Mouse (Mus musculus): ENCODE measurements around the gene Srpk2. TPM values are rescaled to one million over a fixed set of nuclear protein-coding genes. Genes with fewer than 3 reads are reported as not detected.
A peak's percentile ranks its signal among the peaks of the same experiment; 100 is the strongest.

The Srpk2 gene
- total RNA-seq, 1 experiment from 2014 or later, result 48.5 TPM

DNA sequence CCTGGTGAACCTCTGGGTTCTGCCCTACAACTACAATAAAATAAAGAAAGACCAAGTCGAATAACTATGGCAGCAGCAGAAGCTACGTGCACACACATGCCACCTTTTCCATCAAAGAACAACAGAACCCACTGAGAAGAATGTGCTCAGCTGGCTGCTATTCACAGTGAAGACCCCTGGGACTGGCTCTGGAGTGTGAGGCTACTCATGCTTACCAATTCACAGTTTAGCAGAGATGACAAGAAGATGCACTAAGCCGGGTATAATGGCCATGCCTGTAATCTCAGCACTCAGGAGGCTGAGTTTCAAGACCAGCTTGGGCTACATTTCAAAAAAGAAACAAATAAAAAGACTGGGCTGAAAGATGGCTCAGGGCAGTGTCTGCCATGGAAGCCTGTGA, 167.5 kb downstream of the Srpk2 start:
- no peak for ATAC-seq (replicated peaks; ENCODE audit: low read depth, poor library complexity, severe bottlenecking)

DNA sequence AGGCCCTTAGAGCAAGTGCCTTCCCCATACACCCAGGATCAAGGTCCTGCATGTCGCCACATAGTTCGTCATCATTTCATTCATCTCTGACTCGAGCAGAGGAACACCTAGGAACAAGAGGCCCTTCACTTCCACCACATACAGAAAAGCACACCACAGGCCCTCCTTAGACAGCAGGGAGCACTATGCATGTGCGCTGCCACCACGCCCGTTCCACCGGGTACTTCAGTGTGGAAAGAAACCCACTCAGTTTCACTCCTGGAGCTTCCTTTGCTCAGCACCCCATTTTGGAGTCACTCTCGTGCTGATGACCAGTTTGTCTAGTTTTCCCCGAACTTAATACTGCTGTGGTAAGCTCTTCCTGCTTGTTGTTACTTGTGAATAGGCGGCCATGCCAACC, 169.4 kb downstream of the Srpk2 start:
- ATAC-seq (replicated peaks; ENCODE audit: low read depth, poor library complexity, severe bottlenecking), result no peak

DNA sequence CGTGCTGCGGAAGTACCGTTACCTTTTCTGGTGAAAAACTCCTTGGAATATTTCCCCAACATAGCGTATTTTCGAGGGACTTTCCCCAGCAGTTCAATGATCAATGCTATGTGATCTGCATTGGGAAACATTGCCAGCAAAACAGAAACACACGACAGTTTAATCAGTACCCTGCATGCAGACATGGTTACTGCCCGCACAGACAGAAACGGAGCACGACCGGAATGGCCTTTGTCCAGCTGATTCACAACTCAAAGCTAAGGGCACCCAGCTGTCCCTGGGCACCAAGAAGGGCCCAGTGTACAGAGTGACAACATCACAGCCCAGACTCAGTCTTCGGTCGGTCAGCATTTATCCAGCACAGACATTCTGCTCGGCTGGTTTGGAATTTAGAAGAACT, 170.9 kb downstream of the Srpk2 start:
- ATAC-seq (replicated peaks; ENCODE audit: low read depth, poor library complexity, severe bottlenecking), result no peak

DNA sequence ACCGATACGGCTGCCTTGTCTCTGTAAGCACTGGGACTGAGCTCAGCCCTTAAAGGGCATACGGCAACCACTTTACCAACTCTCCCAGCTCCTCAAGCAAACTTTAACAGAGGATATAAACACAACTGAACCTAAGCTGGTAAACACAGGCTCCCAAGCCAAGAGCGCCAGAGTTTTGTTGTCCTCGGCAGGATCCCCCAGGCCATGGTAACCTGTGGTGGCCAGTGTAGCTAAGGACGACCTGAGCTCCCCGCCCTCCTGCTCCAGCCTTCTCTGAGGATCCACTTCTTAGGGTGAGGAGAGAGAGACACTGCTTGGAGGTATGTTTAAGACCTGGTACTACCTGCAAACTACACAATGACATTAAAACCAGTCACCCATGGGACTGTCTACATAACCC, 171.9 kb downstream of the Srpk2 start:
- no peak for ATAC-seq (replicated peaks; ENCODE audit: low read depth, poor library complexity, severe bottlenecking)

DNA sequence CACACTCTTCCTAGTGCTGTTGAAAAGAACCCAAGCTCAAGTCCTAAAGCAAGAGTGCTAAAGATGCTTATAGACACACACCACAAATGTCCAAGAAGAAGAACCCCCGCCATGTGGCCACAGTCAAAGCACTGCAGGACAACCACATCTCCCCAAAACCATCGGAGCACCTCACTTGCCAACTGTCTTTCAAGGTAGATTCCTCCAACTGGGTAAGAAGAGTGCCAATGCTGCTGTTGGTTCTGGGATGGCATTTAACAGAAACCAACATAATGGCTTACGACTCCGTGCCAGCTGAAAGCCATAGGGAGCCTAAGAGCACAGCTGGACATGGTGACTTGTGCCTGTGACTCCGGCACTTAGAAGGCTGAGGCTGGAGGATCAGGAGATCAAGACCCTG, 173.0 kb downstream of the Srpk2 start:
- ATAC-seq (replicated peaks; ENCODE audit: low read depth, poor library complexity, severe bottlenecking), result no peak

DNA sequence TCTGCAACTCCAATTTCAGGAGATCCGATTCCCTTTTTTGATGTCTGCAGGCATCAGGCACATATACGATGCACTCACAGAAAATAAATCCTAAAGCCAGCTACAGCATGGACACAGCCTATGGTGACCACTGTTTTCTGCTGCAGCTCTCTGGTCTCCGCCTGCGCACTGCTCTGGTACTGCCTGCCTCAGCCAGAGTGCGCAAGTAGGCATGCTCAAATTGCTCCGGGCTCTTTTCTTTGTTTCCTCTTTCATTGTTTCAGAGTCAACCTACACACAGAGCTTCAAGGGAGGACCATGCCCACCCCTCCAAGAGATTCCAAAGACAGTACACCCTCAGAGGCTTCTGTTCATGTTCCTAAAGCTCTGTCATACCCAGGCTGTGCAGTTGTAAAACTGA, 175.8 kb downstream of the Srpk2 start:
- ATAC-seq (replicated peaks; ENCODE audit: low read depth, poor library complexity, severe bottlenecking), result no peak

DNA sequence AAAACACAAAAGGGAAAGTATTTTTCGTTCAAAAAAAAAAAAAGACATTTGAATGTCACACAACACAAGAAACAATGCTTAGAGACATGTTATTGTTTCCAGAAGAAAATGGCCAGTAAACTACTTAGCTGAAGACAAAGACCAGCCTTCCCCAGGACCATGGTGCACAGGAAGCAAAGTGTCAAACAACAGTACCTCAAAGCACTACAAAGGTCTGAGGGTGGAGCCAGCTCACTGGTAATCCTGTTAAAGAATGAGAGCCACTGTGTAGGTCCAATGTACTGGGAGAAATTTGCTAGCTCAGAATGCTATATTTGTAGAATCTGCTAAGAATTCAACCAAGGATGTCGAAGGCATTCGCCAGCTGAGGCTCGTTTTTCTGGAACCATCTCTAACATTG, 177.2 kb downstream of the Srpk2 start:
- no peak for ATAC-seq (replicated peaks; ENCODE audit: low read depth, poor library complexity, severe bottlenecking)

DNA sequence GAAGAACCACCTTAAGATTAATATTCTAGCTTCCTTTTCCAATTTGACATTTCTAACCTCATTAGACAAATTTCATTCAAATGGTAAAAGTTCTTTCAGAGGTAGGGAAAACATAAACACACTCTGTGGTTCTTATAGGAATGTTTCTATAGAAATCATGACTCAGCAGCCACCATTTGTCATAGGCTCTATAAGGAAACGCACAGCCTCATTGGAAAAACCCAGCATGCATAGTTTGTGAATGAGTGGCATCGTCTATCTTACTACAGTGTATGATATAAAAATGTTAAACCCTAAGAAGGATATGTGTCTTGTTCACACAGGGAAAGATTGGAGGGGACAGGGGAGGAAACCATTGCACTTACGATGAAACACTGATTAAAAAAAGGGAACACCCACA, 178.8 kb downstream of the Srpk2 start:
- ATAC-seq (replicated peaks; ENCODE audit: low read depth, poor library complexity, severe bottlenecking), result no peak

DNA sequence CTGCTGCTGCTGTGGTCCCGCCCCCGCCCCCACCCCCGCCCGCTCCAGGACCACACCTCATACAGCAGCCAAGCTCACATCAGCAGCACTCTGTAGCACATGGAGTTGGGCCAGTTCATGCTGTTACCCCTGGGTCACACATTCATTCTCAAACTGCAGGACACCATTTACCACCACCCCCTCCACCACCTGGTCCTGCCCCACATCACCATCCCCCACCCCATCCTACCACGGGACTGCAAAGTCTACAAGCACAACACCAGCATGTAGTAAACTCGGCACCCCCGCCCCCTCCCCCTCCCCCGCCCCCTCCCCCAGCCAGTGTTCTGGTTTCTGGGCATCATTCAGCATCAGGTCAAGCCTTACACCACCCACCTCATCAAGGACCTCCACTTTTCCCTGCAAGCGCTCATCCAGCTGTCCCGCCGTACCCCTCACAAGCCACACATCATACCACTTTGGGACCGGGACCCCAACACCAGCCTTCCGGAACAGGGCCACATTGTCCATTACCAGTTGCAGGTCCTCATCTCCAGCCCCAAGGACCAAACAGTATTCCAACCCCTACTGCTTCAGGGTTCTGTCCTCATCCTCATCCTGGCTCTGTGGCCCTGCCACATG, 182.0 kb downstream of the Srpk2 start:
- ATAC-seq (replicated peaks; ENCODE audit: low read depth, poor library complexity, severe bottlenecking), result no peak

DNA sequence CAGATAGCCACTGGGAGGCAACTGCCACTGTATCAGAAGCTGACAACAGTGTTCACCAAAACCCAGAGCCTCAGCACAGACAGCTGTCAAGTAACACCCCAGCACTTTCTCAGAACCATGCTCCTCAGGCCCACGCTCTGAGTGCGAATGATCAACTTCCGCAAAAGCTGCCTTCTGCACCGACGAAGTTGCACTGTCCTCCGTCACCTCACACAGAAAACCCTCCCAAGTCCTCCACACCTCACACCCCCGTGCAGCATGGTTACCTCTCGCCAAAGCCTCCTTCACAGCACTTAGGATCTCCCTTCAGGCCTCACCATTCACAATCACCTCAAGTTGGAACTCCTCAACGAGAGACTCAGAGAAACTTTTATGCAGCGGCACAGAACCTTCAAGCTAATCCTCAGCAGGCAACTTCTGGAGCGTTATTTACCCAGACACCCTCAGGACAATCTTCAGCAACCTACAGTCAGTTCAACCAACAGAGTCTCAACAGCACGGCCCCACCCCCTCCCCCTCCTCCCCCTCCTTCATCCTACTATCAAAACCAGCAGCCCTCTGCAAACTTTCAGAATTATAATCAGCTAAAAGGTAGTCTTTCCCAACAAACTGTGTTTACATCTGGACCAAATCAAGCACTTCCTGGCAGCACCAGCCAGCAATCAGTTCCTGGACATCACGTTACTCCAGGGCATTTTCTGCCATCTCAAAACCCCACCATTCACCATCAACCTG, 182.7 kb downstream of the Srpk2 start:
- no peak for ATAC-seq (replicated peaks; ENCODE audit: low read depth, poor library complexity, severe bottlenecking)

DNA sequence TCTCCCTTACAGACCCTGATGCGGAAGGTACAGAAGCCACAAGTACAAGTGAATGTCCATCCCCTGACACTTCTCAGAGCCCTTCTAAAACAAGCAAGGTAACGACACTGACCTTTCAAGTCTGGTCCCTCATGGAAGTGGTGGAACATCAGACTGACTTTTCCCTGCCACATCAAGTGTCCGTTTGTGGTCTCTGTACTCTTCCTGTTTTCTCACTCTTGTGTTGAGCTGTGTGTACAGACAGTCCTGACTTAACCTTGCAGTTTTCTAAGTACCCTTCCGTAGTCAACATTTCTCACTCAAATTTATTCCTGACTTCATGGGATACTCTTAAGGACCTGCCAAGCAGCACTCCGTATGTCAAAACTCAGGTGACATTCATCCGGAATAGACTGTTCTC, 183.7 kb downstream of the Srpk2 start:
- peak; percentile 58 for ATAC-seq (replicated peaks; ENCODE audit: low read depth, poor library complexity, severe bottlenecking)

DNA sequence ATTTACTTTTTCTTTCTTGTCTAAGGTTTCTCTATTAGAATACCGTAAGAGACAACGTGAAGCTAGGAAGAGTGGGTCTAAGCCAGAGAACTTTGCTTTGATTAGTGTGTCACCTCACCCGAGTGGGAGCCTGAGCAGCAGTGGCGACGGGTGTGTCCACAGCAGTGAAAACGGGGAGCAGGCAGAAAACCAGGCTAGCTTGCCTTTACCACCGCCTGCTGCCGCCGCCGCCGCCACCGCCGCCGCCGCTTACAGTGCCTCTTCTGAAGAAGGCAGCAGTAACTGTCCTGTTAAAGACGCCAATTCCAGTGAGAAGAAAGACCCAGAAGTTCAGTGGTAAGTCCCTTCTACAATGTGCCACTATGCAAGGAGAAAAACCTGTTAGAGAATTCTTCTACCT, 185.2 kb downstream of the Srpk2 start:
- no peak for ATAC-seq (replicated peaks; ENCODE audit: low read depth, poor library complexity, severe bottlenecking)

DNA sequence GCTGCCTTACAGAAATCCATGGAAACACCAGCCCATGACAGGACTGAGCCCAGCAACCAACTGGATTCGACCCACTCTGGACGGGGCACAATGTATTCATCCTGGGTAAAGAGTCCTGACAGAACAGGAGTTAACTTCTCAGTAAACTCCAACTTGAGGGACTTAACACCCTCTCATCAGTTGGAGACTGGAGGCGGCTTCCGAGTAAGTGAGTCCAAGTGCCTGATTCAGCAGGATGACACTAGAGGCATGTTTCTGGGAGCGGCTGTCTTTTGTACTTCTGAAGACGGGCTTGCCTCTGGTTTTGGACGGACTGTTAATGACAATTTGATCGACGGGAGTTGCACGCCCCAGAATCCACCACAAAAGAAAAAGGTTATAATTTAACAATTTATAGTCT, 186.5 kb downstream of the Srpk2 start:
- ATAC-seq (replicated peaks; ENCODE audit: low read depth, poor library complexity, severe bottlenecking), result no peak

DNA sequence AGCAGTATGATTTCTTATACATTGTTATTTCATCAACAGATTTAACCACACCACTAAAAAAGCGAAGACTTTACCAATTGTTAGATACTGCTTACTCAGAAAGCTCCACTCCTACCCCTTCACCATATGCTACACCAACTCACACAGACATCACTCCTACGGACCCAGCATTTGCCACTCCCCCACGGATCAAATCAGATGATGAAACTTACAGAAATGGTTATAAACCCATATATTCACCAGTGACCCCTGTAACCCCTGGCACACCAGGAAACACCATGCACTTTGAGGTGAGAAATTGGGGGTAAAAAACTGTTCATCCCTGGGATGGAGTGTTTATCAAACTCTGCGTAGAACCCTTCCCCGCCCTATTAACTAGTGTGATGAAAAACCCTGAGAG, 187.5 kb downstream of the Srpk2 start:
- no peak for ATAC-seq (replicated peaks; ENCODE audit: low read depth, poor library complexity, severe bottlenecking)

DNA sequence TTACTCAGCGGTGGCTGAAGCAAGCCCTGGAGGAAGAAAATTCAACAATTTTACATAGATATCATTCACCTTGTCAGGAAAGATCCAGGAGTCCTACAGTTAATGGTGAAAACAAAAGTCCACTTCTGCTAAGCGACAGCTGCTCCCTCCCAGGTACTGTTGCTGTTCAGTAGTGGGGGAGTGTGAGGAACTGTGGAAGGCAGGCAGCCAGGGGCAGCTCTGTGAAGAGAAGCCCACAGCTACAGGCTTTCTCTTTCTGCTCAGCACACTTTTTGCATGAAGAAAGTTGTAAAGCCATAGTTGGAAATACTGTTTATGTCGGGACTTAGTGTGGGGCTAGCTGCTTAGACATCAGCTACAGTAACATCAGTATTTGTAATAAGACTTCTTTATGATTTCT, 188.0 kb downstream of the Srpk2 start:
- no peak for ATAC-seq (replicated peaks; ENCODE audit: low read depth, poor library complexity, severe bottlenecking)

DNA sequence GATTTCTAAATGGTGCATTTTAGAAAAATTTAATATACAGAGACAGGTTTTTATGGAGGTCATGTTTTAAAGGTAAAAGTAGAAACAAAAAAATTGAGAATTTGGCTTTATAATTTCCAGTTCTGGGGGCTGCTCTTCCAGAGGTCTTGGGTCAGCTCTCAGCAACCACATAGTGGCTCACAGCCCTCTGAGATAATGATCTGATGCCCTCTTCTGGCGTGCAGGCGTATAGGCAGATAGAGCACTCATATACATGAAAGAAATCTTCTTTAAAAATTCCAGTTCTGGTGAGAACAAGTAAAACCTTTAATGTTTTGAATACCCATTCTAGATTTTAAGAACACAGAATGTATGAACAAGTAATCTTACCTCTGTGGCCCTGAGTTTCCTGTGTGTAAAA, 193.6 kb downstream of the Srpk2 start:
- ATAC-seq (replicated peaks; ENCODE audit: low read depth, poor library complexity, severe bottlenecking), result peak; percentile 82

DNA sequence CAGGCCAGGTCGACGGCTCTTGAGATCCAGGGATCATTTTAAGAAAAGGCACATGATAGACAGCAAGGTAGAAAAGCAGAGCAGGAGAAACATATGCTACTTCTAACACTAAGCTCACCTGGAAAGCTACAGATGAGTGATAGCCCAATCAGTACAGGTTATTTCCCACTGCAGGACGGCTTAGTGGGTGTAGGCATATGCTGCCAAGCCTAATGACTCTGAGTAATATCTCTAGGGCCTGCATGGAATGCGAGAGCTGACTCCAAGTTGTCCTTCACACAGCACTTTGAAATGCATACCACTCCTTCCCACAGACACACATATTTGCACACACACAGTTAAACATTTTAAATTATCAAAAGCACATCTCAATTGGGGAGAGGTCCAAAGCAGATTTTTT, 195.2 kb downstream of the Srpk2 start:
- no peak for ATAC-seq (replicated peaks; ENCODE audit: low read depth, poor library complexity, severe bottlenecking)

DNA sequence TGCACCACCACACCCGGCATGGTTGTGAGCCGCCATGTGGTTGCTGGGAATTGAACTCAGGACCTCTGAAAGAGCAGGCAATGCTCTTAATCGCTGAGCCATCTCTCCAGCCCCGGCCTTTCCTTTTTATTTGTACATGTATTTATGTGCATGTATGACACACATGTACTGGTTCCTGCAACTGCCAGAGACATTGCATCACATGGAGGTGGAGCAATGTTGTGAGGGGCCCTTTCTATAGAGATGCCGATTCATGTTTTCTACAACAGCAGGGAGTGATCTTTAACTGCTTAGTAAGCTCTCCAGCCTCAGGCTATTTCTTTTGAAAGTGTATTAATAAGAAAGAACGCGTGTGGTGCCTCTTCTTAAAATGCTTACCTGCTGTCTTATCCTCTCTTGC, 200.6 kb downstream of the Srpk2 start:
- no peak for ATAC-seq (replicated peaks; ENCODE audit: low read depth, poor library complexity, severe bottlenecking)

DNA sequence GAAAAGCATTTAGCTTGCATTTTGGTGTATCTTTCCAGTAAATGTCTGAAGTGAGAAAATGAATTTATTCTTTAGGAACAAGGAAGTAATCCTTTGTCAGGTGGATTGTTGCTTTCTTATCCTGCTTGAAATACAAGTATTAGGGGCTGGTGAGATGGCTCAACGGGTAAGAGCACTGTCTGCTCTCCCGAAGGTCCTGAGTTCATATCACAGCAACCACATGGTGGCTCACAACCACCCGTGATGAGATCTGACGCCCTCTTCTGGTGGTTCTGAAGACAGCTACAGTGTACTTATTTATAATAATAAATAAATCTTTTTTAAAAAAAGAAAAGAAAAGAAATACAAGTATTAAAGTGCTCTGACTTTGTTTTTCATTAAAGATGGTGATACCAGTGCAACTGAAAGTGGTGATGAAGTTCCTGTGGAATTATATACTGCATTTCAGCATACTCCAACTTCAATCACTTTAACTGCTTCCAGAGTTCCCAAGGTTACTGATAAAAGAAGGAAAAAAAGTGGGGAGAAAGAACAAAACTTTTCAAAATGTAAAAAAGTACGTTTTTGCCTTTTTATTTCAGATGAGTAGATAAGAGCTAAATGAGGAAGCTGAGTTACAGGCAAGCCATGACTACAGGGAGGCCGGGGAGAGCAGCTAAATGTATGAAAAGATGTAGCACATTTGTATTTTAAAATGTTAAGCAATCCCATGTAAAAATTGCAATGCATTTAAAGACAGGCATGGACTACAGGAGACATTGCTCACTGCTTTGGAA, 211.1 kb downstream of the Srpk2 start:
- ATAC-seq (replicated peaks; ENCODE audit: low read depth, poor library complexity, severe bottlenecking), result 0 out of 2 replicates have a peak, but pooled peaks have one; percentile 39

DNA sequence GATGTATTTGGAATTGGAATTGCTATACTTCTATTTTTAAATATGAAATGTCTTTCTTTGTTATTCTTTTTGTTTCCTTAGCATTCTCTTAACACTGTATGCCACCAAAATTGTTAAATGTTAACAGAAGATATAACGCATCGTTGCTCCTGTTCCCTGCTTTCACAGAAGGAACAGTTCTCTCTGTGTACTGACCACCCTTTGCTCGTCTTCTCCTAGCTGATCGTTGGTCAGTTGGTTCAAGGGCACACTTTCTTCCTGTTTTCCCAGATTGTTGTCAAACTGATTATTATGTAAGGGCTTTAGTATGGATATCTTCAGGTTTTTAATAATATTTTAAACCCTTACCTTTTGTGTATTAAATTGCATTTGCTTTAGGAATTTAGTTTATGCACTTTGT, 217.9 kb downstream of the Srpk2 start:
- no peak for ATAC-seq (replicated peaks; ENCODE audit: low read depth, poor library complexity, severe bottlenecking)

DNA sequence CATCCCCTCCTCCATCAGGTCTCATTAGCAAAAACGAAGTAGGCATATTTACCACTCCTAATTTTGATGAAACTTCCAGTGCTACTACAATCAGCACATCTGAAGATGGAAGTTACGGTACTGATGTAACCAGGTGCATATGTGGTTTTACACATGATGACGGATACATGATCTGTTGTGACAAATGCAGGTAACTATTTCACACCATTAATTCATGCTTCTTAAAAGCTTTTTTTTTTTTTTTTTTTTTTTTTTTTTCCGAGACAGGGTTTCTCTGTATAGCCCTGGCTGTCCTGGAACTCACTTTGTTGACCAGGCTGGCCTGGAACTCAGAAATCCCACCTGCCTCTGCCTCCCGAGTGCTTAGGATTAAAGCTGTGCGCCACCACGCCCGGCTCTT, 219.7 kb downstream of the Srpk2 start:
- no peak for ATAC-seq (replicated peaks; ENCODE audit: low read depth, poor library complexity, severe bottlenecking)
